Mouse (Mus musculus) embryo, embryonic 11 days (tissue): ENCODE results near the gene Dcp1a.

Source experiments
- DNase-seq: peaks from one replicate; pipeline ENCODE4 v3.0.0-alpha.2; 2015

The Dcp1a gene

GRCm38 (mm10) chr14:30479361-30479948 lies at the start of gene Dcp1a:
Gene Dcp1a (plus strand): TSS chr14:30479535.
- DNase-seq, result peak; percentile 98

GRCm38 (mm10) chr14:30429606-30430005 lies 49.7 kb upstream of the Dcp1a start:
- no peak for DNase-seq

GRCm38 (mm10) chr14:30430026-30430425 lies 49.3 kb upstream of the Dcp1a start:
- no peak for DNase-seq

GRCm38 (mm10) chr14:30430446-30430845 lies 48.9 kb upstream of the Dcp1a start:
- no peak for DNase-seq

GRCm38 (mm10) chr14:30435316-30435715 lies 44.0 kb upstream of the Dcp1a start:
- DNase-seq, result no peak

- DNase-seq, result no peak
Observed at GRCm38 (mm10) chr14:30439915-30440314, 39.4 kb upstream of the Dcp1a start.

GRCm38 (mm10) chr14:30455801-30456595 lies 23.3 kb upstream of the Dcp1a start:
- no peak for DNase-seq

- DNase-seq, result no peak
Observed at GRCm38 (mm10) chr14:30457436-30457835, 21.9 kb upstream of the Dcp1a start.

- no peak for DNase-seq
Observed at GRCm38 (mm10) chr14:30457897-30458296, 21.4 kb upstream of the Dcp1a start.

GRCm38 (mm10) chr14:30458820-30459219 lies 20.5 kb upstream of the Dcp1a start:
- no peak for DNase-seq

GRCm38 (mm10) chr14:30459891-30460523 lies 19.3 kb upstream of the Dcp1a start:
- DNase-seq, result peak; percentile 90

- DNase-seq, result no peak
Observed at GRCm38 (mm10) chr14:30463312-30463711, 16.0 kb upstream of the Dcp1a start.

- DNase-seq, result no peak
Observed at GRCm38 (mm10) chr14:30473605-30474004, 5.7 kb upstream of the Dcp1a start.

- no peak for DNase-seq
Observed at GRCm38 (mm10) chr14:30474416-30474815, 4.9 kb upstream of the Dcp1a start.

- DNase-seq, result no peak
Observed at GRCm38 (mm10) chr14:30491342-30491741, 12.0 kb downstream of the Dcp1a start, which contains the start of gene Cacna1d. Gene Cacna1d (minus strand): TSS chr14:30491455.

GRCm38 (mm10) chr14:30493276-30493675 lies 13.9 kb downstream of the Dcp1a start:
- no peak for DNase-seq

- no peak for DNase-seq
Observed at GRCm38 (mm10) chr14:30494998-30495397, 15.7 kb downstream of the Dcp1a start.

GRCm38 (mm10) chr14:30498202-30498601 lies 18.9 kb downstream of the Dcp1a start:
- no peak for DNase-seq

GRCm38 (mm10) chr14:30504990-30505389 lies 25.7 kb downstream of the Dcp1a start:
- DNase-seq, result no peak

- DNase-seq, result no peak
Observed at GRCm38 (mm10) chr14:30510214-30510763, 31.0 kb downstream of the Dcp1a start.

GRCm38 (mm10) chr14:30512896-30513295 lies 33.6 kb downstream of the Dcp1a start:
- DNase-seq, result no peak

- DNase-seq, result peak; percentile 41
Observed at GRCm38 (mm10) chr14:30515931-30516723, 36.8 kb downstream of the Dcp1a start.

- no peak for DNase-seq
Observed at GRCm38 (mm10) chr14:30519323-30519722, 40.0 kb downstream of the Dcp1a start.
